Mouse (Mus musculus) MEL (cell line): ENCODE data around the gene Pcdh9. TPM values are rescaled to one million over a fixed set of nuclear protein-coding genes. Genes with fewer than 3 reads are reported as not detected.

Experiments
- DNase-seq: peaks from one replicate; pipeline ENCODE4 v3.0.0; 2011; ENCODE audit warnings: low read depth, low spot score
- H3K27ac ChIP-seq: 2 replicates; pipeline ENCODE4 v1.5.1; 2012; ENCODE audit warnings: low read depth, mild to moderate bottlenecking, control low read depth, low read length, moderate library complexity; ENCODE audit not compliant: control insufficient read depth
- H3K27me3 ChIP-seq, 2 experiments: fragments of 150-350 bp in 1 of 2; sonication (generic) in 1 of 2; 2 replicates each; pipeline ENCODE4 v1.6.1; 2012; ENCODE audit warnings: low read length in 2 of 2, mild to moderate bottlenecking in 2 of 2, improper control_type of control experiment in 1 of 2, moderate library complexity in 1 of 2; ENCODE audit not compliant: insufficient read depth in 2 of 2, control insufficient read depth in 1 of 2
- H3K36me3 ChIP-seq, 2 experiments: 2 replicates each; pipeline ENCODE4 v1.6.1; 2012 to 2014; ENCODE audit warnings: low read length in 2 of 2, improper control_type of control experiment in 1 of 2, inconsistent platforms in 1 of 2, mild to moderate bottlenecking in 1 of 2; ENCODE audit not compliant: insufficient read depth in 2 of 2, control insufficient read depth in 1 of 2
- H3K4me1 ChIP-seq, 2 experiments: fragments of 150-350 bp in 1 of 2; sonication (generic) in 1 of 2; 2 replicates each; pipeline ENCODE4 v1.6.1; 2012; ENCODE audit warnings: low read length in 2 of 2, improper control_type of control experiment in 1 of 2, mild to moderate bottlenecking in 1 of 2; ENCODE audit not compliant: insufficient read depth in 2 of 2, control insufficient read depth in 1 of 2
- H3K4me3 ChIP-seq, 2 experiments: fragments of 150-350 bp in 1 of 2; sonication (generic) in 1 of 2; 2 replicates each; pipeline ENCODE4 v1.5.1; 2012; ENCODE audit warnings: low read depth in 2 of 2, low read length in 2 of 2, mild to moderate bottlenecking in 2 of 2, moderate library complexity in 2 of 2, control low read depth in 1 of 2, improper control_type of control experiment in 1 of 2; ENCODE audit not compliant: control insufficient read depth in 1 of 2, insufficient read depth in 1 of 2
- H3K79me2 ChIP-seq: 2 replicates; pipeline ENCODE4 v1.6.1; 2012; ENCODE audit warnings: mild to moderate bottlenecking, low read length, moderate library complexity; ENCODE audit not compliant: control insufficient read depth, poor library complexity, insufficient read depth
- H3K9ac ChIP-seq: 2 replicates; pipeline ENCODE4 v1.6.1; 2012; ENCODE audit warnings: low read depth, mild to moderate bottlenecking, control low read depth, low read length, moderate library complexity; ENCODE audit not compliant: control insufficient read depth, poor library complexity, severe bottlenecking
- H3K9me3 ChIP-seq: fragments of 150-350 bp; sonication (generic); replicated peaks from 2 replicates; pipeline ENCODE4 v1.6.1; 2012; ENCODE audit warnings: mild to moderate bottlenecking, low read length, improper control_type of control experiment, moderate library complexity; ENCODE audit not compliant: insufficient read depth
- BHLHE40 ChIP-seq: IDR thresholded peaks from 2 replicates; pipeline ENCODE4 v1.6.1; 2012; ENCODE audit warnings: low read depth, mild to moderate bottlenecking, inconsistent platforms, low read length, improper control_type of control experiment, borderline replicate concordance
- CHD1 ChIP-seq: IDR thresholded peaks from 2 replicates; pipeline ENCODE4 v1.6.1; 2012; ENCODE audit warnings: low read depth, mild to moderate bottlenecking, inconsistent platforms, low read length, improper control_type of control experiment
- CHD2 ChIP-seq: IDR thresholded peaks from 2 replicates; pipeline ENCODE4 v1.6.1; 2011; ENCODE audit warnings: low read length, improper control_type of control experiment
- E2F4 ChIP-seq: IDR thresholded peaks from 2 replicates; pipeline ENCODE4 v1.6.1; 2011; ENCODE audit warnings: low read depth, low read length, improper control_type of control experiment, borderline replicate concordance
- ELF1 ChIP-seq: IDR thresholded peaks from 2 replicates; pipeline ENCODE4 v1.6.1; 2014; ENCODE audit warnings: low read depth, mild to moderate bottlenecking, inconsistent platforms, low read length, improper control_type of control experiment, moderate library complexity
- EP300 ChIP-seq, 2 experiments: IDR thresholded peaks; 2 replicates each; pipeline ENCODE4 v1.6.1; 2011; ENCODE audit warnings: improper control_type of control experiment in 2 of 2, low read length in 2 of 2, low read depth in 1 of 2, mild to moderate bottlenecking in 1 of 2
- GATA1 ChIP-seq: IDR thresholded peaks from 2 replicates; pipeline ENCODE4 v1.6.1; 2011; ENCODE audit warnings: low read depth, low read length, improper control_type of control experiment
- HCFC1 ChIP-seq: IDR thresholded peaks from 2 replicates; pipeline ENCODE4 v1.6.1; 2012; ENCODE audit warnings: low read depth, mild to moderate bottlenecking, inconsistent platforms, low read length, improper control_type of control experiment, moderate library complexity
- KAT2A ChIP-seq: conservative IDR thresholded peaks from 2 replicates; pipeline ENCODE4 v1.6.1; 2012; ENCODE audit warnings: low read depth, low read length, improper control_type of control experiment, inconsistent platforms
- MAFK ChIP-seq: IDR thresholded peaks from 2 replicates; pipeline ENCODE4 v1.6.1; 2011; ENCODE audit warnings: low read depth, mild to moderate bottlenecking, low read length, improper control_type of control experiment, borderline replicate concordance
- MAX ChIP-seq: IDR thresholded peaks from 2 replicates; pipeline ENCODE4 v1.6.1; 2011; ENCODE audit warnings: low read length, improper control_type of control experiment
- MAZ ChIP-seq: IDR thresholded peaks from 2 replicates; pipeline ENCODE4 v1.6.1; 2012; ENCODE audit warnings: low read depth, mild to moderate bottlenecking, inconsistent platforms, low read length, improper control_type of control experiment
- MEF2A ChIP-seq: IDR thresholded peaks from 2 replicates; pipeline ENCODE4 v1.6.1; 2014; ENCODE audit warnings: low read depth, mild to moderate bottlenecking, inconsistent platforms, low read length, improper control_type of control experiment; ENCODE audit not compliant: poor library complexity, insufficient replicate concordance, severe bottlenecking; ENCODE audit errors: extremely low read depth
- NELFE ChIP-seq: IDR thresholded peaks from 2 replicates; pipeline ENCODE4 v1.6.1; 2011; ENCODE audit warnings: low read depth, low read length, improper control_type of control experiment
- POLR2AphosphoS2 ChIP-seq: IDR thresholded peaks from 2 replicates; pipeline ENCODE4 v1.6.1; 2011; ENCODE audit warnings: low read length, improper control_type of control experiment
- POLR2AphosphoS5 ChIP-seq: IDR thresholded peaks from 2 replicates; pipeline ENCODE4 v1.6.1; 2012; ENCODE audit warnings: low read depth, borderline replicate concordance, mild to moderate bottlenecking, inconsistent platforms, low read length, moderate library complexity, mixed read lengths
- RAD21 ChIP-seq: IDR thresholded peaks from 2 replicates; pipeline ENCODE4 v1.6.1; 2011; ENCODE audit warnings: mild to moderate bottlenecking, low read depth, low read length, improper control_type of control experiment
- SIN3A ChIP-seq: IDR thresholded peaks from 2 replicates; pipeline ENCODE4 v1.6.1; 2012; ENCODE audit warnings: low read length, improper control_type of control experiment, inconsistent platforms
- SMC3 ChIP-seq: IDR thresholded peaks from 2 replicates; pipeline ENCODE4 v1.6.1; 2011; ENCODE audit warnings: low read depth, low read length, improper control_type of control experiment
- TAL1 ChIP-seq: IDR thresholded peaks from 2 replicates; pipeline ENCODE4 v1.6.1; 2012; ENCODE audit warnings: mild to moderate bottlenecking, inconsistent platforms, low read length, moderate library complexity, mixed read lengths
- UBTF ChIP-seq: IDR thresholded peaks from 2 replicates; pipeline ENCODE4 v1.6.1; 2012; ENCODE audit warnings: low read depth, mild to moderate bottlenecking, inconsistent platforms, low read length, improper control_type of control experiment, moderate library complexity, borderline replicate concordance; ENCODE audit not compliant: insufficient read depth
- USF2 ChIP-seq, 2 experiments: IDR thresholded peaks; 2 replicates each; pipeline ENCODE4 v1.6.1; 2011 to 2012; ENCODE audit warnings: improper control_type of control experiment in 2 of 2, low read length in 2 of 2, borderline replicate concordance in 1 of 2, inconsistent platforms in 1 of 2, low read depth in 1 of 2, mild to moderate bottlenecking in 1 of 2; ENCODE audit not compliant: insufficient read depth in 1 of 2
- ZC3H11A ChIP-seq: IDR thresholded peaks from 2 replicates; pipeline ENCODE4 v1.6.1; 2012; ENCODE audit warnings: low read depth, mild to moderate bottlenecking, inconsistent platforms, low read length, improper control_type of control experiment
- ZNF384 ChIP-seq: IDR thresholded peaks from 2 replicates; pipeline ENCODE4 v1.6.1; 2012; ENCODE audit warnings: low read depth, mild to moderate bottlenecking, inconsistent platforms, low read length, improper control_type of control experiment
- polyA plus RNA-seq, 2 experiments: library from polyadenylated mRNA; stranded (reverse) in 1 of 2; unstranded in 1 of 2; fragments of >175 nt in 1 of 2; fragments of >200 nt in 1 of 2; gene quantifications; 2 replicates each; pipeline versions ENCODE4 v1.2.1 to v1.2.4; 2012; ENCODE audit warnings: low replicate concordance in 2 of 2, low read depth in 1 of 2; ENCODE audit not compliant: insufficient read length in 2 of 2, insufficient read depth in 1 of 2, missing spikeins in 1 of 2
- total RNA-seq: library from RNA; depleted of rRNA; stranded (reverse); fragments of 300-350 nt; gene quantifications from 2 replicates; pipeline ENCODE4 v1.2.3, GENCODE M21; 2012

Pcdh9 gene
- total and polyA plus RNA-seq, 3 experiments: not detected

GRCm38 (mm10) chr14:93506107-93506506 lies 384.4 kb downstream of the Pcdh9 start:
- no peak overlapping the region for H3K4me3 ChIP-seq
- no peaks in the 10 kb centered on the region for H3K27me3 ChIP-seq
- no peaks in the 10 kb centered on the region for H3K36me3 ChIP-seq
- H3K79me2 ChIP-seq: no peaks in the 10 kb centered on the region
- H3K4me1 ChIP-seq: no peaks in the 10 kb centered on the region
- no peak overlapping the region for H3K27ac ChIP-seq
- no peak for TF ChIP-seq ZC3H11A
- TF ChIP-seq CHD1: no peak
- no peak for TF ChIP-seq ZNF384
- TF ChIP-seq NELFE: no peak
- TF ChIP-seq POLR2AphosphoS2: no peak
- no peak for TF ChIP-seq USF2 (IDR thresholded peaks at IDR 0.05; ENCODE audit: borderline replicate concordance in 1 of 2, insufficient read depth in 1 of 2, low read depth in 1 of 2, low read length in 2 of 2)
- no peak for TF ChIP-seq ELF1
- no peak for TF ChIP-seq EP300 (IDR thresholded peaks at IDR 0.05; ENCODE audit: low read depth in 1 of 2, low read length in 2 of 2)
- TF ChIP-seq, all 39 proteins: peak for 0
- Histone ChIP-seq H3K9ac (no peak overlapping the region), H3K9me3 (no peaks in the 10 kb centered on the region)
- no peak for DNase-seq

- no peaks in the 10 kb centered on the region for H3K4me1 ChIP-seq
- H3K4me3 ChIP-seq: no peak overlapping the region
- H3K27ac ChIP-seq: no peak overlapping the region
- H3K79me2 ChIP-seq: no peaks in the 10 kb centered on the region
- H3K9me3 ChIP-seq: no peaks in the 10 kb centered on the region
- H3K27me3 ChIP-seq: no peaks in the 10 kb centered on the region
- TF ChIP-seq TAL1 (no peak), NELFE (no peak), SIN3A (no peak), KAT2A (no peak), MAZ (no peak), SMC3 (no peak), E2F4 (no peak), RAD21 (no peak), UBTF (no peak), GATA1 (no peak), HCFC1 (no peak), POLR2AphosphoS5 (no peak), MEF2A (no peak), CHD1 (no peak), CHD2 (no peak), MAFK (no peak), EP300 (IDR thresholded peaks at IDR 0.05; ENCODE audit: low read depth in 1 of 2, low read length in 2 of 2) (no peak), MAX (no peak), BHLHE40 (no peak)
- no peak overlapping the region for H3K9ac ChIP-seq
- no peak for DNase-seq
- no peaks in the 10 kb centered on the region for H3K36me3 ChIP-seq
Observed at GRCm38 (mm10) chr14:93498813-93499690, 391.4 kb downstream of the Pcdh9 start.
